Mouse (Mus musculus): Measurements from ENCODE around the gene Dcdc2c. TPM values are rescaled to one million over a fixed set of nuclear protein-coding genes. Genes with fewer than 3 reads are reported as not detected.

Dcdc2c gene
- polyA plus RNA-seq, 1 experiment from 2014 or later: not detected

GRCm38 (mm10) chr12:28436536-28436935, 115.7 kb downstream of the Dcdc2c start:
- 56% methylated on average over 5 of the region's 5 CpGs for WGBS (ENCODE audit: insufficient replicate concordance)
- H3K4me1 ChIP-seq (replicated peaks): no peaks in the 10 kb centered on the region
- no peaks in the 10 kb centered on the region for H3K9me3 ChIP-seq (replicated peaks)
- no peak overlapping the region for H3K4me2 ChIP-seq
- H3K36me3 ChIP-seq (replicated peaks): no peaks in the 10 kb centered on the region
- no peak overlapping the region for H3K4me3 ChIP-seq (replicated peaks)
- no peak for ATAC-seq (ENCODE audit: insufficient read depth)
- no peaks in the 10 kb centered on the region for H3K27me3 ChIP-seq
- H3K27ac ChIP-seq (replicated peaks): no peak overlapping the region
- H3K9ac ChIP-seq: no peak overlapping the region

- no peaks in the 10 kb centered on the region for H3K36me3 ChIP-seq (replicated peaks)
- no peak overlapping the region for H3K9ac ChIP-seq
- H3K27me3 ChIP-seq: no peaks in the 10 kb centered on the region
- no peak overlapping the region for H3K4me3 ChIP-seq (replicated peaks)
- 69% methylated on average over 3 of the region's 3 CpGs for WGBS (ENCODE audit: insufficient replicate concordance)
- no peaks in the 10 kb centered on the region for H3K9me3 ChIP-seq (replicated peaks)
- no peak overlapping the region for H3K4me2 ChIP-seq
- ATAC-seq (ENCODE audit: insufficient read depth): no peak
- H3K27ac ChIP-seq (replicated peaks): no peak overlapping the region
- H3K4me1 ChIP-seq (replicated peaks): no peaks in the 10 kb centered on the region
Measured at GRCm38 (mm10) chr12:28432729-28433067, 119.5 kb downstream of the Dcdc2c start.

- Histone ChIP-seq H3K4me2 (no peak overlapping the region), H3K27me3 (no peaks in the 10 kb centered on the region), H3K27ac (replicated peaks) (no peak overlapping the region), H3K9ac (no peak overlapping the region), H3K36me3 (replicated peaks) (no peaks in the 10 kb centered on the region), H3K4me1 (replicated peaks) (no peaks in the 10 kb centered on the region), H3K4me3 (replicated peaks) (no peak overlapping the region), H3K9me3 (replicated peaks) (no peaks in the 10 kb centered on the region)
- ATAC-seq (ENCODE audit: insufficient read depth): no peak
- 11% methylated on average over 19 of the region's 19 CpGs for WGBS (ENCODE audit: insufficient replicate concordance)
Measured at GRCm38 (mm10) chr12:28431832-28432728, 120.1 kb downstream of the Dcdc2c start.

GRCm38 (mm10) chr12:28429856-28430255, 122.3 kb downstream of the Dcdc2c start:
- H3K27ac ChIP-seq (replicated peaks): no peak overlapping the region
- H3K9ac ChIP-seq: no peak overlapping the region
- H3K36me3 ChIP-seq (replicated peaks): no peaks in the 10 kb centered on the region
- no peaks in the 10 kb centered on the region for H3K4me1 ChIP-seq (replicated peaks)
- no peak overlapping the region for H3K4me3 ChIP-seq (replicated peaks)
- H3K27me3 ChIP-seq: no peaks in the 10 kb centered on the region
- ATAC-seq (ENCODE audit: insufficient read depth): no peak
- no peak overlapping the region for H3K4me2 ChIP-seq
- 73% methylated on average over 5 of the region's 5 CpGs for WGBS (ENCODE audit: insufficient replicate concordance)
- no peaks in the 10 kb centered on the region for H3K9me3 ChIP-seq (replicated peaks)

GRCm38 (mm10) chr12:28416957-28417356, 135.2 kb downstream of the Dcdc2c start:
- no peaks in the 10 kb centered on the region for H3K36me3 ChIP-seq (replicated peaks)

GRCm38 (mm10) chr12:28407656-28408405, 144.4 kb downstream of the Dcdc2c start:
- no peak overlapping the region for H3K4me3 ChIP-seq (replicated peaks)
- no peak overlapping the region for H3K4me2 ChIP-seq
- H3K9ac ChIP-seq: no peak overlapping the region
- ATAC-seq (ENCODE audit: insufficient read depth): no peak
- H3K27me3 ChIP-seq: no peaks in the 10 kb centered on the region
- WGBS (ENCODE audit: insufficient replicate concordance): 67% methylated on average over 10 of the region's 10 CpGs
- H3K9me3 ChIP-seq (replicated peaks): no peaks in the 10 kb centered on the region
- no peaks in the 10 kb centered on the region for H3K4me1 ChIP-seq (replicated peaks)
- H3K27ac ChIP-seq (replicated peaks): no peak overlapping the region
- no peaks in the 10 kb centered on the region for H3K36me3 ChIP-seq (replicated peaks)

More at GRCm38 (mm10) chr12:28416957-28417356, 135.2 kb downstream of the Dcdc2c start:
- Histone ChIP-seq H3K4me2 (no peak overlapping the region), H3K9me3 (replicated peaks) (no peaks in the 10 kb centered on the region), H3K9ac (no peak overlapping the region), H3K27me3 (no peaks in the 10 kb centered on the region), H3K4me3 (replicated peaks) (no peak overlapping the region), H3K4me1 (replicated peaks) (no peaks in the 10 kb centered on the region), H3K27ac (replicated peaks) (no peak overlapping the region)
- WGBS (ENCODE audit: insufficient replicate concordance): 60% methylated on average over 4 of the region's 4 CpGs
- ATAC-seq (ENCODE audit: insufficient read depth): no peak

- Histone ChIP-seq H3K9ac (no peak overlapping the region), H3K27me3 (no peaks in the 10 kb centered on the region), H3K9me3 (replicated peaks) (no peaks in the 10 kb centered on the region), H3K4me3 (replicated peaks) (no peak overlapping the region), H3K4me2 (no peak overlapping the region), H3K27ac (replicated peaks) (no peak overlapping the region), H3K4me1 (replicated peaks) (no peaks in the 10 kb centered on the region), H3K36me3 (replicated peaks) (no peaks in the 10 kb centered on the region)
- no peak for ATAC-seq (ENCODE audit: insufficient read depth)
- WGBS (ENCODE audit: insufficient replicate concordance): 56% methylated on average over 4 of the region's 4 CpGs
Measured at GRCm38 (mm10) chr12:28402256-28402655, 149.9 kb downstream of the Dcdc2c start.

GRCm38 (mm10) chr12:28401372-28401771, 150.8 kb downstream of the Dcdc2c start:
- no peak overlapping the region for H3K4me2 ChIP-seq
- H3K36me3 ChIP-seq (replicated peaks): no peaks in the 10 kb centered on the region
- no peaks in the 10 kb centered on the region for H3K27me3 ChIP-seq
- no peaks in the 10 kb centered on the region for H3K9me3 ChIP-seq (replicated peaks)
- H3K4me1 ChIP-seq (replicated peaks): no peaks in the 10 kb centered on the region
- H3K4me3 ChIP-seq (replicated peaks): no peak overlapping the region
- WGBS (ENCODE audit: insufficient replicate concordance): 50% methylated on average over 5 of the region's 5 CpGs
- H3K9ac ChIP-seq: no peak overlapping the region
- ATAC-seq (ENCODE audit: insufficient read depth): no peak
- no peak overlapping the region for H3K27ac ChIP-seq (replicated peaks)

GRCm38 (mm10) chr12:28392129-28392528, 160.1 kb downstream of the Dcdc2c start:
- H3K9me3 ChIP-seq (replicated peaks): no peaks in the 10 kb centered on the region
- no peaks in the 10 kb centered on the region for H3K36me3 ChIP-seq (replicated peaks)
- no peaks in the 10 kb centered on the region for H3K4me1 ChIP-seq (replicated peaks)
- WGBS (ENCODE audit: insufficient replicate concordance): 71% methylated on average over 6 of the region's 6 CpGs
- H3K4me3 ChIP-seq (replicated peaks): no peak overlapping the region
- no peak for ATAC-seq (ENCODE audit: insufficient read depth)
- H3K27ac ChIP-seq (replicated peaks): no peak overlapping the region
- no peaks in the 10 kb centered on the region for H3K27me3 ChIP-seq
- H3K9ac ChIP-seq: no peak overlapping the region
- no peak overlapping the region for H3K4me2 ChIP-seq

Data from liver, embryonic 15.5 days (tissue).